Mouse (Mus musculus) regulatory T cell (primary cell): ENCODE results near the gene Cd82.

Experiments used
- in situ Hi-C: fragments of 300-600 bp; cut with MboI, MseI; formaldehyde crosslinking; loops from one replicate; pipeline ENCODE4 v1.15.1; 2025; ENCODE audit warnings: high pct_unique_total_duplicates

The Cd82 gene

DNA sequence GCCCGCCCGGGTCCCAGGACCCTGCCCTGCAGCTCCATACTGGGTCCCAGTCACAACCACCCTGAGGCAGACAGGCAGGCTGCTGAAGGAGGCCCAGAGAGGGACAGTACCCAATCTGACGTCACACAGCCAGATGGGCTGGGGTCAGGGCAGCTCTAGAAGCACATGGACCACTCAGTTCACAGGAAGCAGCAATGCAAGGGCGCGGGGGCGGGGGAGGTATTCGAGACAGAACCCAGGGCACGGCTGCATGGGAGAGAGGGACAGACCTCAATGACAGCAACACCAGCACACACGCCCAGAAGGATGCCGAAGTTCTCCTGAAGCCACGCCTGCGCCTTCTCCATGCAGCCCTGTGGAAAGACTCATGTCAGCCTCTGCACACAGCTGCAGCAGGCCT is 43.0 kb downstream of the Cd82 start:
- in situ Hi-C loops: loop anchor here (5.0 kb wide), 1 partner anchor 37 kb away; no protein-coding TSS in a partner anchor

DNA sequence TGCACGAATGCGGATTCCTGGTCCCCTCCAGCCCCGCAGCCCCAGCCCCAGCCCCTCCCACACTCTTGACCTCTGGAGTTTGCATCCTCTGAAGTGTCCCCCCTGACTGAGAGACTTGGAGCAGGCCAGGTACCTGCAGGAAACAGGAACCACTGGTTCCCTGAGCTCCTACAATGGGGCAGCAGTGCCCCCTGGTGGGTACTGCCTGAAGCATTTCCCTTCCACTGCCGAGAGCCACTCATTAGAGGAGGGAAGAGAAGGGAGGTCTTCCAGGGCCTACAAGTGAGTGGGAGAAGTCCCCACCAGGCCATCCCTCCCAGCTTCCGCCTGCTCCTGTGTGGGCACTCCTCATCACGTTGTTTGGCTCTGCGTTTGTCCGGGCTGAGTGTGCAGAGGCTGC is 44.5 kb downstream of the Cd82 start:
- in situ Hi-C loops: no loop called here

DNA sequence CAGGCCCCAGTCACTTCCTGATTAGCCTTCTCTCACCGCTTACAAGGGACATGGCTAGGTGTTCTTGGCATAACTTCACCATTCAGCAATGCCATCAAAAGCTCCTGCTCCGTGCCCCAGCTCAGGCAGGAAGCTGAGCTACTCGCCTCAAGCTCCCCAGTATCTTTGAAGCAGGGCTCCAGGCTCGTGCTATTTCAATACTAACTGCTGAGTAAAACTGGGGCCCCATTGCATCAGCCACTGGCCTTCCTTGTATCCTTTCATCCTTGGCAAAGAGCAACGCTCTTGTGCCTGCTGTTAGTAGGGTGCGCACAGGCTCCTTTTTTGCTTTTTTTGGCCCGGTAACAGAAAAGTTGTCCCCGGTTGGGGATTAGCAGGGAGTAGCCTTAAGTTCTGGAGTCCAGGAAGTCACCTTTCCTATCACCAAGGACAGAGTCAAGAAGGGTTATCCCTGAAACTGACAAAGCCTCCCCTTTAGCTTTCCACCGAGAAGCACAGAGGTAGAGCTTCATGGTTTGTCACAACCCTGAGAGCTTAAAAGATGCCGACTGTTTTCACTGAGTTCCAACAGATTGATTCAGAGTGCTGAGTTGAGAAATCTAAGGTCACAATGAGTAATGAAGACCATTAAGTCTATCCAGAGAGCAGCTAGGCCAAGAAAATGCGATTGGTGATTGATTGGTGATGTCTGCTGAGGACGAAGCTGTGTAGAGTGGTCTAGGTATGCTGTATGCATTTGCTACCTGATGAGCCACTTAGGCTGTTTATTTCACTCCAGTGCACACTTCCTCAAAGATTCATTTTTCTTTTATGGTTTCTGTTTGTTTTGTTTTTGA is 45.8 kb downstream of the Cd82 start:
- in situ Hi-C loops: no loop called here

DNA sequence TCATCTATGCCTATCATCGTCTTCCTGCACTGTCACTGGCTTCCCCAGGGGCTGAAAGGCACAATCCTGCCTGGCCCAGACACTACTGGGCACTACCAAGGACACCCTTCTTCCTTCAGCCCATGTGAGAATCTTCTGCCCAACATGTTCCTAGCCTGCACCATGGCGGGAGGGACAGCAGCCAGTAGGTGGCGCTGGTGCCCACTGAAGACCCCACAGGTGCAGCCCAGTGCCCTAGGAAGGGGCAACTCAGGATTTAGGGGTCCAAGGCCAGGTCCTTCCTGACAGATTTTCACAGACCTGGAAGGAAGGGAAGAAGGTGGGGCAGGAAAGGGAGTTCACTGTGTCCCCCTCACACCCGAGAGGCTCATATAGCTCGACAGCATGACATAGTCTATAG is 47.7 kb downstream of the Cd82 start:
- in situ Hi-C loops: no loop called here

DNA sequence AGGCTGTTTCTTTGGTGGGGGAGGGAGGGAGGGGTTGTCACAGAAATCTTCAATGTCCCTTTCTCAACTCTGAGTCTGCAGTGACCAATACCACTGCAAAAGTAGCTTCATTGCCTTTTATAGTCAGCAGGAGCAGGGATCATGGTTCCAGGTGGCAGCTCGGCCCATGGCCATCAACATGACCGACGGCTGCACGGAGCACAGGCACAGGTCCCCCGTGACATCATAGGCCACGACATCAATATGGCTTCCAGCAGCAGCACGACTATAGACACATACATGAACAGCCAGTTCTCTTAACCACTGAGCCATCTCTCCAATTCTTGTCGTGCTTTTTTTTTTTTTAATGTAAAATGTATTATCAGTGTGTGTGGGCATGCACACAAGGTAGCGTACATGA is 48.8 kb downstream of the Cd82 start:
- in situ Hi-C loops: loop anchor here (5.0 kb wide), 1 partner anchor 243 kb away; no protein-coding TSS in a partner anchor

DNA sequence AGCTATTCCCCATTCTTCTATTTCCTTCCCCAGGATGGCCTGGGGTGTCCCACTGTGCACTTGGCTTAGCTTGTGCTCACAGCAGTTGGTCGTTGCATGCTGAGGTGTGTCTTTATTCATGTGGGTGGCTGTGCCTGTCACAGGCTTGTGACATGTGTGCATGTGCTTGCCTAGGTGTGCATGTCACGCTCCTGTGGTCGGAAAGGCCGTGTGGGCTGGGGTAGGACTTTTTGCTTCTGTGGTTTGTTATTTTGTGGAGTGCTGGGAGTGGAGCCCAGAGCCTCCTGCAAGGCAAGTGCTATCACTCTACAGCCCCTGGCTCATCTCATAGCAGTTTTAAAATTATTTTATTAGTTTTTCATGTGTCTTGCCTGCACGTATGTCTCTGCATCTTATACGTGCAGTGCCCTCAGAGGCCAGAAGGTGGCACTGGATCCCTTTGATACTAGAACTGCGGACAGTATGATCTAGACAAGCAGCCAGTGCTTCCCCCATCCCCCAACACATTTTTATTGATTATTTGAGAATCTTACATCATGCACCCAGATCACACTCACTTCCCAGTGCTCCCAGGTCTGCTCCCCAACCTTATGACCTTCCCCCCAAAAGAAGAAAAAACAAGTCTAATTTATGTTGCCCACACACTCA is 49.4 kb downstream of the Cd82 start:
- in situ Hi-C loops: loop anchor here (5.0 kb wide), 1 partner anchor 244 kb away; no protein-coding TSS in a partner anchor

DNA sequence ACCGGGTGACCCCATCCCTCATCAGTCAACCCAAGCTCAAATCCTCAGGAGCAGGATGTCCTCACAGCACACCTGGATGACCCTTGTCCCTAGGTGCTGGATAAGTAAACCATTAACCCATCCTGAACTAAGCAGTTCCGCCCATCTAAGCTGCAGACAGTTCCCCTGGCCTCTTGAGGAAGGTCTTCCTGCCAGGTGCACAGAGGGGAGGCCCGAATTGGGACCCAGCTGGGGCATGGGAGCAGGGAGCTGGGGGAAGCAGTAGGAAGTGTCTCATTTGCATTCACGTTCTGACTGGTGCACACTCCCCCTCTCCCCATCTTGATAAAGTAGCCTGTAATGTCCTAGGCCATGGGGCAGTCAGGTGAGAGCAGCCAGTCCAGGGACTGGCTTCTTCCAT is 50.8 kb downstream of the Cd82 start:
- in situ Hi-C loops: loop anchor here (5.0 kb wide), 1 partner anchor 245 kb away; no protein-coding TSS in a partner anchor

DNA sequence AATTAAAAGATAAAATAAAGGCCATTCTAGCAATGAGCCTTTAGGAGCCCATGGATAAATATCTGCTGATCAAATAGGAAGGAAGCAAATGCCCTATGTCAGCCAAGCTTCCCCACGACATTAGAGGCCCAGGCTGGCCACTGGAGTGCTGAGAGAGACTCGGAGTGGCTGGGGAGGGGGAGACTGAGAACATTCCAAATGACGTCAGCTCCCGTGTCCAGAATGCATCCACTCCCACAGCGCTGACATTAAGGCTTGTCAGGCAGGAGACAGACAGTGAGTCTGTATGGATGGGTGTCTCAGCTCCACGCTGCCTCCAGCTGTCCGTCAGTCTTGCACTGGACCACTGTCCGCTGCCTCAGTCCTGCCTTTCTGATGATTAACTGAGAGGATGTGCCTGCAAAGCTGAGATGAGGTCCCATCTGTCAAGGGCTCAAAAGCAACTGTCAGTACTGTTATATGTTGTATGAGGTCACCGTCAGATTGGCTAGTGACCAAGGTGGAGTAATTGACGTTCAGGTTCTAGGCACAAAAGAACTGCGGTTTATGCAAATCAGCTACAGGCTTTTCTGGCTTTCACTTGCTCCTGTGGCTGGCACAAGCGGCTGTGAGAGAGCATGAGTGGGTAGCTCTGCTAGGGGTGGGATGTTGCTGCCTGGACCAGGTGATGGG is 51.9 kb downstream of the Cd82 start:
- in situ Hi-C loops: loop anchor here (5.0 kb wide), 1 partner anchor 246 kb away; no protein-coding TSS in a partner anchor

DNA sequence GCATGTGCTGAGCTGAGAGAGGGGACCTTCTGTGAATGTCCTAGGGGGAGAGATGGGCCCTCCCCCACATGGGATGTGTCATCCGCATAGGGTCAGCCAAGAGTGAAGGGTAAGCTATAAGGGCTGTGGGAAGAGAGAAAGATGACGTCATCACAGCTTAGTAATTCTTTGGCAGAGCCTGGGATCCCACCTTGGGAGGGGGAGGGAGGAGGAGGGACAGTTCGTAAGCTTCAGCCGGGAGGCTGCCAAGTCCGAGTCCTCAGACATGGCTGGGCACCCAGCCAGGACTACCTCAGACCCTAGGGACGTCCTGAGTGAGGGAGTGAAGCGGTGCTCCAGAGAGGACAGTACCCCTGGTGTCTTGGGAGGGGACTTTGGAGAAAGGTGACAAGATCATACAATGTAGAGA is 57.9 kb downstream of the Cd82 start:
- in situ Hi-C loops: loop anchor here (5.0 kb wide), 1 partner anchor 193 kb away; no protein-coding TSS in a partner anchor

DNA sequence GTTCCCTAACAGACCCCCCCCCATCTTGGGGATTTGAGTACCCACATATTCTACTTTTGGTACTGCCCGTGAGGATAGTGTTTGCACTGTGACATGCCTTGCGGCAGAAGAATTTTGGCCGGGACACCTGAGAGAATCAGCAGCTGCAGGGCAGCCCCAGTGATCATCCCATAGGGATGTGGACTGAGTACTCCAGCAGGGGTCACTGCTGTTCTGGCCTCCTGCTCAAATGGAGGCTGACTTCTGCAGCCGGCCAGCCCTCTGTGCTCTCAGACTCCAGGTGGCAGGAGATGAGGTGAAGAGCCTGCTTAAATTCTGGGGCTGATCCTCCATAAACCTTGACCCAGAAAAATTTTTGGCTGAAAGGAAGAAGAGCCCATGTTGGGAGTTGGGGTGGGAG is 58.8 kb downstream of the Cd82 start:
- in situ Hi-C loops: no loop called here

DNA sequence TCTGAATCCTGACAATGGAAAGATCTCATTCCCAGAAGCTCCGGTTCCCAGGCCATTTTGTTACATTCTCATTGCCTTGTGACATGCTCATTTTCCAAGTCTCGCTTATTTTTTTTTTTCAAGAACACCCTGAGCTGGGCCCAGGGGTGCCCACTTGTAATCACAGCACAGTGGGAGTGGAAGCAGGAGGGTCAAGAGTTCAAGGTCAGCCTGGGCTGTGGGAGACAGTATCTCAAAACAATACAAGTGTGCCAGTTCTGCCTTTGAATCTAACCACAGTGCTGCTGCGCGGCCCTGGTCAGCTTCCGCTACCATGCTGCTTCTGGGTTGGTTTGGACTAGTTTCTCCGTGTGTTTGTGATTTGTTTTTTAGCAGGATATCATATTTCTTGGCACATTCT is 59.7 kb downstream of the Cd82 start:
- in situ Hi-C loops: no loop called here

DNA sequence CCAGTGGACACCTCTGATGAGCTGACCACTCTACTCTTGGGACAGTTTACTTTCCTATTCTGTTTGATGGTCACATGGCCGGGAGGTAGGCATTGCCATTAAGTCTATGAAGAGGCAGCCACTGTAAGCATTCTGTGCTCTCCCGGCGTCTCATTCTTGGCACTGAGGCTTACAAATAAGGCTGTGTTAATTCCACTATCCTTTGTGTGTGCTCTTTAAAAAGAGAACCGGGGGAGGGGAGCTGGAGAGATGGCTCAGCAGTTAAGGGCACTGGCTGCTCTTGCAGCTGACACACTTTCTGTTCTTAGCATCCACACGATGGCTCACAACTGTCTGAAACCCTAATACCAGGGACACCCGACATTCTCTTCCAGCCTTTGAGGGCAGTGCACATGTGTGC is 71.7 kb downstream of the Cd82 start:
- in situ Hi-C loops: no loop called here

DNA sequence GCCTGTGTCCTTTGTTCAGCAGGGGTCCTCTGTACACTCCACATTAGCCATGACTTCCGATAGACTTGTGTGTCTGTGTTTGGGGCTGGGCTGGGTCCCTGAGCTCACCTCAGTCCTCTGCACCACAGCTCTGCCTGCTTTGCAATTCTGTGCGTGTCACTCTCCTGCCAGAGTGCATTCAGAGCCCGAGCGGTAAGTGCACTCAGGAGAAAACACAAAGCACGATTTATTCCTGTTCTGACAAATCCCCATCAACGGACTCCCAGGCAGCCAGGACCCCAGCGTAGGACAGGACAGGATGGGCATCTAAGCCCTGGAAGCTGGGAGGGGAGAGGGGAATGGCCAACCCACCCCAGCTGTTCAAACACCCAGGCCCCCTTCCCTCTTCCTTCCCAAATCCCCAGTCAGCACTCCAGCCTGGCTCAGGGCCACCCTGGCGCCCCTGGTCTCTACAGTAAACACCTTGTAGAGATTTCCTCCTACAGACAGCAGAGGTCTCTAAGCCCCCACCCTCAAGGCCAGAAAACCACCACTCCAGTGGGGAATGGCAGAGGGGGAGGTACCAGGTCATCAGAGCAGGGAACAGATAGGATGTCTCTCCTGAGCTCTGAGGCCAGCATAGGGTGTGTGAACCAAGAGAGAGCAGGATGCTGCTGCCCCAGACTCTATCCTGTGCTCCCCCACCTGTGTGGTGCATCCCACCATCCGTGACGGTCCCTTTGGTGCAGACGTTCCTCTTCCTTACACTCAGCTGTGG is 72.6 kb downstream of the Cd82 start:
- in situ Hi-C loops: no loop called here

DNA sequence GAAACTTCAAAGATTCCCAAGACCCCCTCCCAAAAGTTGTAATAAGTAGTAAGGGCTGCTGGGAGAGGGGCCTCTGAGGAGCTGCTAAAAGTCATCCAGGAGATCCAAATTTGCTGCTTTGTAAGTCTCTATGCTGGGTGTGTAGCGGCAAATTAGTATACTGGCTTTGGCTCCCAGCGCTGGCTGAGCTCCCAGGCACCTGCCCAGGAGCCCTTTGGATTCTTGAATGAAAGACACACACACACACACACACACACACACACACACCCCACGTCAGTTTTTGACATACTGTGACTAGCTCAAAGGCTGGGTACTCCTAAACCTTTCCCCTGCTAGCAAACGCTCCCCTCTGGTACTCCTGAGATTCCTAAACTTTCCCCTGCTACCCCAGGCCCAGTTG is 76.0 kb downstream of the Cd82 start:
- in situ Hi-C loops: no loop called here

DNA sequence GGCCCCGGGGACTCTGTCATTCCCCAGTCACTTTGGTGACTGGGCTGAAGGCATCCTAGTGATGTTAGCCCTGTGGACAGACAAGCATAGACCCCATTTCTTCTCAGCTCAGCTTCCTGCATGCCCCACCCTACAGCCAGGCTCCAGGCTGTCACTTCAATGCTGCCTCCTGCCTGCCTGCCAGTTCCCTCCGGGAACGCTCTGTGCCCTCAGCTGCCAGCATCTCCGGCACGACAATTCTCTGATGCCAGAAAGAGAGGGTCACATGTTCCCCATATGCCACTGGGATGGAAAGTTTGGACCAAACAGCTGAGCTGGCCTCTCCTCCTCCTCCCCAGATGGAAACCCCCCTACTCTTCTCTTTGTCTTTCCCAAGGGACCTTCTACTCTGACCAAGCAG is 79.1 kb downstream of the Cd82 start:
- in situ Hi-C loops: no loop called here

DNA sequence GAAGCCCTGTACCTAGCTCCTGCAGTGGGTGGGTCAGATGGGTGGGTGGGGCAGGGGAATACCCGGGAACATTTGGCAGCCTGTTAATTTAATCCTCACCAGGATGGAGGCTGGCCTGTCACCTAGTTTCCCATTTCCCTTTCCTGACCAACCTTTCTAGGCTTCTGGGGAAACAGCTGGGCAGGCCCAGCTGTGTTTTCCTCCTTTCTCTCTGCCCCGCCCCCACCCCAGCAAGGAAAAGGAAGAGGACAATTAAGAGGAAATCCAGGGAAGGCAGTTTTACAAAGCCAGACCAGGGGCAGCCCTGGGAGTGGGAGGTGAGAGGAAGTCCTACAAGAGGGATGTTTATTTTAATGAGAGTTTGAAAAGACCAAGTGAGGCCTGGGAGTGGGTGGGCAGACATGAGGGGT is 82.3 kb downstream of the Cd82 start:
- in situ Hi-C loops: no loop called here

DNA sequence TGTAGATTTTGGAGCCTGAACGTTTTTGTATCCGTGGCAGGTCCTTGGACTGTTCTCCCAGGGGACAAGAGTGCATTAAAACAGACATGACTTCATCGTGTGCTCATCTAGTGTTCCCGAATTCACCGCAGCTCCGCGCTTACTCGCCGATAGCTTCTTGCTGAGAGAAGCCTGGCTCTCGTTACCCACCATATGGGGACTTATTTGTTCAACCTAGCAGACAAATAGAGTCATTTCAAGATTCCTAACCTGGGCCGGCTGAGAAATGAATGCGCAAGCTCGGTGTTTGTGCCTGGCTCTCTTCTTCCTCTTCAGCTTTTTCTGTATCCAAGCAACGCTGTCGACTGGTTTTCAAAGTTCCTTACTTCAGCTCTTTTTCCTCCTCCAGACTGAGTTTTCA is 85.1 kb downstream of the Cd82 start:
- in situ Hi-C loops: no loop called here

DNA sequence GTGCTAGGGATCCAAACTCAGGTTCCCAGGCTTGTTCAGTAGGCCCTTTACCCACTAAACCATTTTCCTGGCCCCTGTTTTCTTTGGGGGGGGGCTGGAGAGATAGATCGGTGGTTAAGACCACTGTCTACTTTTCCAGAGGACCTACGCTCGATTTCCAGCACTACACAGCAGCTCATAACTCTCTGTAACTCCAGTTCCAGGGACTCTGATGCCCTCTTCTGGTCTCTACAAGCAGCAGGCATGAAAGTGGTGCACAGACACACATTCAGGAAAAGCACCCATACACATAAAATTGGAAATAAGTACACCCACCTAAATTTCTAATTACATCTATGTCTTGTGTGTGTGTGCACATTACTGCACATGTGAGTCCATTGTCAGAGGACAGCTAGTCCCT is 85.8 kb downstream of the Cd82 start:
- in situ Hi-C loops: no loop called here

DNA sequence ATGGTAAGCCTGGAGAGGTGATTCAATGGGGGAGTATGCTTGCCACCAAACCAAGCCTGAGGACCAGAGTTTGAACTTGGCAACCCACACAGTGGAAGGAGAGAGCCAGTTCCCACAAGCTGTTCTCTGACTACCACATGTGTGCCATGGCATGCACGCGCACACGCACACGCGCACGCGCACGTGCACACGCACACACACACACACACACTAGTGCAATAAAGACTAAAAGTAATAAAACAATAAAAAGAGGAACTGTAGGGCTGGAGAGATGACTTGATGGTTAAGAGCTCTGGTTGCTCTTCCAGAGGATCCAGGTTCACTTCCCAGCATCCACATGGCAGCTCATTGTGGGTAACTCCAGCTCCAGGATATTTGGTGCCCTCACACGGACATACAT is 90.1 kb downstream of the Cd82 start:
- in situ Hi-C loops: no loop called here

DNA sequence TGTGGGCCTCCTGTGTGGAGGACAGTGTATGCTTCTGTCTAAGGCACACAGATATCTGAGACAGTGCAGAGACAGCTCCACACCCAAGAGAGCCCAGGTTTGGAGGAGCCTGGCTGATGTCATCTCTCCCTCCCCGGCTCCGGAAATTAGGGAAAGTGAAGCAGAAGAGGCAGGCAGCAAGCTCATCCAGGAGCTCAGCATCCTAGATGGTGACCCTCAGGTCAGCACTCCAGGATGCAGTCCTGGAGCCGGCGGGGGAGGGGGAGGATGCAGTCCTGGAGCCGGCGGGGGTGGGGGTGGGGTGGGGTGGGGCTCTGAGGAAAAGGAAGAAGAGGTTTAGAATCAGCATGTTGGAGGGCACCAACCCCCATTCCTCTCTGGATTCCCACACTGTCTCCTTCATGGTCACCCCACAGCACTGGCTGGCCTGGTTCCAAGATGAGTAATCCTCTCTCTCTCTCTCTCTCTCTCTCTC is 90.8 kb downstream of the Cd82 start:
- in situ Hi-C loops: no loop called here
